Mouse (Mus musculus): Measurements from ENCODE around the gene B3galt4.

DNA sequence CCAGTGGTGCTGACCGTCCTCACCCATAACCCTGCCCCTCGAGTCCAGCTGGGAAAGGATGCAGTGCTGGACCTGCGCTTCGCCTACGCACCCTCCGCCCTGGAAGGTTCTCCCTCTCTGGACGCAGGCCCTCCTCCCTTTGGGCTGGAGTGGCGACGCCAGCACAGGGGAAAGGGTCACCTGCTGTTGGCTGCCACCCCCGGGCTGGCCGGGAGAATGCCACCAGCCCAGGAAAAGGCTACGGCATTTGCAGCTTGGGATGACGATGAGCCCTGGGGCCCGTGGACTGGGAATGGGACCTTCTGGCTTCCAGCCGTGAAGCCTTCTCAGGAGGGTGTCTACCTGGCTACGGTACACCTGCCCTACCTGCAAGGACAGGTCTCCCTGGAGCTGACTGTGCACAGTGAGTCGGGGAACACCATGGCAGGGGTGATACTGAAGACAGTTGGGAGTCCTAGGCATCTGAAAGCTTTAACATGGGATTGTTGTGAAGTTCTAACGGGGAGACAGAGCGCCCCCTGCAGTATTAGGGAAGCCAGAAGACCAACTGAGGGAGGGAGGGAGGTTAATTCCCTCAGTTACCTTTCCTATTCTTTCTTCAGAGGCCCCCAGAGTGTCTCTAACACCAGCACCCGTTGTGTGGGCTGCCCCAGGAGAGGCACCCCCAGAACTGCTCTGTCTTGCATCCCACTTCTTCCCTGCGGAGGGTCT, 25.7 kb downstream of the B3galt4 start:
- TF ChIP-seq CTCF (IDR thresholded peaks at IDR 0.05; ENCODE audit: borderline replicate concordance, insufficient read depth, low read depth, low read length) = no peak
- no peak for TF ChIP-seq POLR2A (IDR thresholded peaks at IDR 0.05; ENCODE audit: borderline replicate concordance, insufficient read depth, low read length)
